Mouse (Mus musculus) forebrain, embryonic 10.5 days (tissue): ENCODE measurements around the gene Zic5. TPM values are rescaled to one million over a fixed set of nuclear protein-coding genes. Genes with fewer than 3 reads are reported as not detected.
A peak's percentile ranks its signal among the peaks of the same experiment; 100 is the strongest.
"Not testable (repeated sequence)": the region's sequence is repeated elsewhere in the genome, so short reads cannot be mapped to it uniquely, and the experiment has no call there.

Experiments used
- DNase-seq: peaks from one replicate; pipeline ENCODE4 v3.0.0-alpha.2; 2017; ENCODE audit warnings: low spot score; ENCODE audit errors: extremely low spot score
- H3K27ac ChIP-seq: fragments of 300-500 bp; sonication (generic); 2 replicates; pipeline ENCODE4 v1.5.1; 2016; ENCODE audit warnings: mild to moderate bottlenecking
- H3K27me3 ChIP-seq: fragments of 300-500 bp; sonication (generic); 2 replicates; pipeline ENCODE4 v1.6.1; 2016; ENCODE audit warnings: mild to moderate bottlenecking; ENCODE audit not compliant: poor library complexity, severe bottlenecking
- H3K36me3 ChIP-seq: fragments of 300-500 bp; sonication (generic); replicated peaks from 2 replicates; pipeline ENCODE4 v1.6.1; 2016; ENCODE audit warnings: mild to moderate bottlenecking, moderate library complexity
- H3K4me1 ChIP-seq: fragments of 300-500 bp; sonication (generic); 2 replicates; pipeline ENCODE4 v1.6.1; 2016
- H3K4me3 ChIP-seq: fragments of 300-500 bp; sonication (generic); 2 replicates; pipeline ENCODE4 v1.5.1; 2016; ENCODE audit warnings: mild to moderate bottlenecking, moderate library complexity
- H3K9me3 ChIP-seq: fragments of 300-500 bp; sonication (generic); 2 replicates; pipeline ENCODE4 v1.6.1; 2016; ENCODE audit warnings: mild to moderate bottlenecking, moderate library complexity
- WGBS: fragments of 180-500 bp; shearing (Covaris S2); methylation state at CpG from one replicate; pipeline ENCODE4 v1.1.7; 2016; 5-methylcytosine and 5-hydroxymethylcytosine counted together
- polyA plus RNA-seq: library from polyadenylated mRNA; unstranded; fragments of >200 nt; fragmentation: Nextera tagmentation; extraction: Ambion mirVana; gene quantifications from 2 replicates; pipeline ENCODE4 v1.2.1, GENCODE M21; 2016

Zic5 gene
- polyA plus RNA-seq, 1 experiment from 2014 or later, result 21.5 TPM

DNA sequence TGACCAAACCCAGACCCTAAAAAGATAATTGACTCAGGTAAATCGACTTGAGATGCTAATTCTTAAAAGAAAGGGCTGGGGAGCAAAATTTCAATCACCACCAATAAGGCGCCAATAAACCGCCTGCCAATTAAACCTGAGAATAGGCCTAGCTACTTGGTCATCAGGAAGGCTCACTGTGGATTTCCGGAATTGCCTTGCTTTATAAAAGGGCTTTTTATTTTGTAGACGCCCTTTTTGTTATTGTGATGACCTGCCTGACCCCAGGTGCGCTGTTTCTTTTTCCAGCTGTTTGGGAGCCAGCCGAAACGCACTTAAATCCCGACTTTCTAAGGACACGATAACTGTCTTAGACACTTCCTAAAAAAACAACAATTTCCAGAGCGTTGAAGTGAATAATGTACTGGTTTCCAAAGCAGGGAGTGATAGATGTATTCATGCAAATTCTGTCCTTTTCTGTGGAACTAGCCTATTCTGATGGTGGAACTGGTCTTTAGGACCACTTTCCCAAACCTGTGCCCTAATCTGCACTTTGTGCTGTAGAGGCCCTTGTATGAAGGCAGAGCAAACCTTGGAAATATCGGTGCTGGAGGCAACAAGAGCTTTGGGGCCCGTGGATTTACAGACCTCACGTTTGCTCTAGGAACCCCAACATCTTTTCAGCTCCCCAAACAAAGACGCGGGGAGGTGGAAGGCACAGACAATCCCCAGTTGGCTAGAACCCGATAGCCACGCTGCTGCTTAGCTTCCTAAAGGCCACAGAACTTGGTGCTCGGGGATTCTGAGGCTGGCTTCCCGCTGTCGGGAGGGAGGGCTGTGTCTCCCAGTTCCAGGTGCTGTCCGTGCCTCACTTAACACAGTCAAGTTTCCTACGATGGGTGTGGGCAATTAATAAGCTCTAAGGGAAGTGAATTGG lies 2.7 kb upstream of the Zic5 start:
- Histone ChIP-seq H3K36me3 (no peaks in the 10 kb centered on the region; the same call in 1 of the 2 replicates), H3K27me3 (peaks cover 99% of the 10 kb centered on the region), H3K9me3 (no peaks in the 10 kb centered on the region), H3K4me1 (peaks cover 94% of the 10 kb centered on the region), H3K4me3 (peak overlapping the region; percentile 46), H3K27ac (peak overlapping the region; percentile 88)
- WGBS, result 2% methylated on average over 23 of the region's 23 CpGs
- DNase-seq, result peak; percentile 60

DNA sequence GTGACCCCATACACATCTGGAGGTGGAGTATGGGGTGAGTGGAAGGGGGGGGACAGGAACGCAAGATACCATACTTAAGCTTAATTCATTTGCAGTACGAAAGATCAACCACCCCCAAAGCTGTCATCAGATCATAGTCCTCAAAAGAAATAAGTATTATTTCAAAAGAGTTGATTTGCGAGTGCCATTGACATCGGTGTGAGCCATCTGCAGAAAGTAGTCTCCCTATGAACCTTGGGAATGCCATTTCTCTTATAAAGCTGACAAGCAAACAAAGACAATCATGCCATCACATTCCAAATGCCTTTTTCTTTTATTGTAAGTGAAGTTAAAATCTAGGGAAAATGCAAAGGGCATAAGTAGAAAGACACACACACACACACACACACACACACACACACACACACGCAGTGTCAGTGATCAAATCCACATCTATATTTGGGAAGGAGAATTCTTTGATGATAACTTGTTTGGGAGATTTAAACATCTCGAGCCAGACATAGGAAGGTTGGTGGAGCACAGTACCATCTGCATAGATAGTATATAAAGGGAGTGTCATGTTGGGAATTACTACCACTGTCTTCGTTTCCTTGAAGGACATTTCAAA lies 1.4 kb upstream of the Zic5 start:
- H3K27ac ChIP-seq, result peak overlapping the region; percentile 88; the same call in 1 of the 2 replicates
- no peaks in the 10 kb centered on the region for H3K9me3 ChIP-seq
- H3K36me3 ChIP-seq, result peaks cover 8% of the 10 kb centered on the region
- H3K4me3 ChIP-seq, result peak overlapping the region; percentile 89
- H3K4me1 ChIP-seq, result peaks cover 94% of the 10 kb centered on the region
- WGBS, result 56% methylated on average over 7 of the region's 7 CpGs
- H3K27me3 ChIP-seq, result peaks cover 99% of the 10 kb centered on the region
- DNase-seq, result peak; percentile 14

DNA sequence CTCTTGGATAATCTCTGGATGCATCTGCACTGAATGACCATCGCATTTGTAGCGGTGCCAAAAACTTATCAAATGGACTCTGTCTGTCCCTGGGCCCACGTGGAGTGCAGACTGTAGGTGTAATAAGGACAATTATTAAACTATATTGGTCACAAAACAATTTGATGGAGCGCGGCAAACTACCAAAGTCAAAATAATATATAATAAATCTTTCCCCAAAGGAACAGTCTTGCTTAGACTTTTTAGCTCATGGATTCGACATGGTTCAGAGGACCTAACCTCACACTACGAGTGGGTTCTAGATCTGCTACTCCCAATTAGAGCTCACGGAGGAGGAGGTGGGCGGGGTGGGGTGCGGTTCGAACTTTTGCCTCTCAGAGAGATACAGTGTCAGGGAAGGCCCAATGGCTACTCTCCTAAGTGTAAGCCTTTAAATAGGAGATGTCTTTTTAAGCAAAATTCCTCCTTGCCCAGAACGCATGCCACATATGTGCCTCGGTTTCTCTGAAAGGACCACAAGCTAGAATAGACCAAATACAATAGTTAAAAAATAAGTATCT lies 534 bp upstream of the Zic5 start:
- peak; percentile 25 for DNase-seq
- WGBS, result 24% methylated on average over 13 of the region's 13 CpGs
- peak overlapping the region; percentile 89 for H3K4me3 ChIP-seq
- peaks cover 12% of the 10 kb centered on the region for H3K36me3 ChIP-seq
- no peaks in the 10 kb centered on the region for H3K9me3 ChIP-seq
- peaks cover 98% of the 10 kb centered on the region for H3K27me3 ChIP-seq
- peaks cover 93% of the 10 kb centered on the region for H3K4me1 ChIP-seq
- H3K27ac ChIP-seq, result peak overlapping the region; percentile 99

DNA sequence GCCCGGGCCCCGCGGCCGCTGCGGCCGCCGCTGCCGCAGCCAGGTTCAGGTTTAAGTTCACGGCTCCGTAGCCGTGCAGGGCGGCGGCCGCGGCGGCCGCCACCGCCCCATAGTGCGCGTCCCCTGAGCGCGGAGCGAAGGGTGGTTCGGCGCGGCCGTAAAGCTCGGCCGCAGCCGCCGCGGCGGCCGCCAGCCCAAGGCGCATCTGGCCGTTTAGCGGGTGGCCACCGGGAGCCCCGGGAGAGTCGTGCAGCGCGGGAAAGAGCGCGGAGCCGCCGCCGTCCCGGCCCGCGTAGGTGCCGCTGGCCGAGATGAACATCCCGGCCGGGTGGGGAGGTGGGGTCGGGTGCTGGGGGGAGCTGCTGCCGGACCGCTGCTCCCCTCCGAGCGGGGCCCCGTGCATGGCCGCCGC lies 1.1 kb downstream of the Zic5 start:
- Histone ChIP-seq H3K36me3 (peaks cover 19% of the 10 kb centered on the region), H3K27me3 (peaks cover 93% of the 10 kb centered on the region), H3K27ac (peak overlapping the region; percentile 99), H3K9me3 (no peaks in the 10 kb centered on the region), H3K4me3 (peak overlapping the region; percentile 89), H3K4me1 (peaks cover 96% of the 10 kb centered on the region)
- DNase-seq, result no peak
- under 1% methylated on average over 58 of the region's 62 CpGs for WGBS

DNA sequence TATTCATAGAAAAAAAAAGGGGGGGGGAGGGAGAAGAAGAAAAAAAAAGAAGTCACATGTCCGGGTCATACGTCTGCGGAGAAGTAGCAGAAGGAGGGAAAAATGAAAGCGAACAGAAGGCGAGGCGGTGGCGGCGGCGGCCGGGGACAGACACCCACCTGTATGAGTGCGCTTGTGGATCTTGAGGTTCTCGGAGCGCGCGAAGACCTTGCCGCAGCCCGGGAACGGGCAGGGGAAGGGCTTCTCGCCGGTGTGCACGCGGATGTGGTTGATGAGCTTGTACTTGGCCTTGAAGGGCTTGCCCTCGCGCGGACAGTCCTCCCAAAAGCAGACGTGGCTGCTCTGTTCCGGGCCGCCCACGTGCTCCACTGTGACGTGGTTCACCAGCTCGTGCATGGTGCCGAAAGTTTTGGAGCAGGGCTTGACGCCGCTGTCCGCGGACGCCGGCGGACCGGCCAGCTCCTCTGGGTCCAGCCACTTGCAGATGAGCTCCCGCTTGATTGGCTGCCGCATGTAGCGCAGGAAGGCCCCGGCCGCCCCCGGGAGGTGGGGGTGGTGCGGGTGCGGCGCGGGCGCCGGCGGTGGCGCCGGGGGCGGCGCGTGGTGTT lies 1.6 kb downstream of the Zic5 start:
- not testable (repeated sequence) for H3K9me3 ChIP-seq
- peaks cover 24% of the 10 kb centered on the region for H3K36me3 ChIP-seq
- peak overlapping the region; percentile 99 for H3K27ac ChIP-seq
- peaks cover 88% of the 10 kb centered on the region for H3K27me3 ChIP-seq
- H3K4me1 ChIP-seq, result peaks cover 96% of the 10 kb centered on the region
- peak; percentile 79 for DNase-seq
- peak overlapping the region; percentile 89 for H3K4me3 ChIP-seq
- under 1% methylated on average over 58 of the region's 58 CpGs for whole genome bisulfite sequencing

DNA sequence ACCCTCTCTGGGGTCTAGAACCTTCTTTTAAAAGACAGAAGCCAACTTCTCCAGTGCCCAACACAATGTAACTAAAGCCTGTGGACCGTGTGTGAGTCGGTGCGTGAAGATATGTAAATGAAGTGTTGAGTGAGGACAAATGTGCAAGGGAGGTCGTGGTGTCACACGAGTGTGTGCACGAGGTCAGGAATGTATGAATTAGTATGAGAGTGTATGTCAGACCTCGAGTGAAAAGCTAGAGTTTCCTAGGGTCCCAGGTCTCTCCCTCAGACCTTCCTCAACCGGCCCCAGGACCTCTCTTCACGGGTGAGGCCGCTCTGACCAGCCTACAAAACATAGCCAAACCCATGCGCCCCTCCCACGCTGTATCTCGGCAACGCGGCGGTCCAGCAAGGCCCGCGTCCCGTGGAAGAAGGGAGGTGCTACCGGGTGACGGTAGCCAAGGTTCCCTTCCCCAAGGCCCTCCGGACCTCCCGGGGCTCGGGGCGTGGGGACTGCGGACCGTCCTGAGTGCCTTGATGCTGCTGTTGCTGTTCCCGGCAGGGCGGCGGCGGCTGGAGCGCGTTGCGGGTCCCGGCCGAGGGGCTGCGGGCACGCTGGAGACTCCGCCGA lies 2.3 kb downstream of the Zic5 start:
- WGBS, result under 1% methylated on average over 40 of the region's 40 CpGs
- H3K4me1 ChIP-seq, result peaks cover 94% of the 10 kb centered on the region
- peak; percentile 51 for DNase-seq

DNA sequence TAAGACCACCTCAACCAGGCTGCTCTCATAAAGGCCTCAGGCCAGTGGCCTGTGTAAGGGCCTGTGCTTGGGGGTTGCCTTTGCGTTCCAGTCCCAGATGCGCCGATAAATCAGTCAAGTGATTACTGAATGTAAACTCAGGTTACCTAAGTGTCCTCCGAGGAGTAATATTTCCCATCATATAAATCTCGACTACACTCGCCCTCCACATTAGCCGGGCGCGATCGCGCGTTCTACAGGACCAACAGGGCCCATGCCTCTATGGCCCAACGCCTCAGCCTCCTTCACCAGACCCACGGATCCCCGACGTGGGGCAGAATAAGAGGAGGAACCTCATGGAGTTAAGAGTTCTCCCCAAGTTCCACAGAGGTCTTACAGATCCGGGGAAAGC lies 2.8 kb downstream of the Zic5 start:
- H3K4me1 ChIP-seq, result peaks cover 92% of the 10 kb centered on the region
- peaks cover 76% of the 10 kb centered on the region for H3K27me3 ChIP-seq
- no peaks in the 10 kb centered on the region for H3K9me3 ChIP-seq
- H3K36me3 ChIP-seq, result peaks cover 29% of the 10 kb centered on the region
- peak overlapping the region; percentile 89 for H3K4me3 ChIP-seq
- peak overlapping the region; percentile 99 for H3K27ac ChIP-seq
- 2% methylated on average over 17 of the region's 17 CpGs for WGBS
- DNase-seq, result no peak

More for the DNA sequence above, 2.3 kb downstream of the Zic5 start:
- Histone ChIP-seq H3K27ac (peak overlapping the region; percentile 99), H3K4me3 (peak overlapping the region; percentile 89), H3K9me3 (no peaks in the 10 kb centered on the region), H3K36me3 (peaks cover 29% of the 10 kb centered on the region), H3K27me3 (peaks cover 81% of the 10 kb centered on the region)

DNA sequence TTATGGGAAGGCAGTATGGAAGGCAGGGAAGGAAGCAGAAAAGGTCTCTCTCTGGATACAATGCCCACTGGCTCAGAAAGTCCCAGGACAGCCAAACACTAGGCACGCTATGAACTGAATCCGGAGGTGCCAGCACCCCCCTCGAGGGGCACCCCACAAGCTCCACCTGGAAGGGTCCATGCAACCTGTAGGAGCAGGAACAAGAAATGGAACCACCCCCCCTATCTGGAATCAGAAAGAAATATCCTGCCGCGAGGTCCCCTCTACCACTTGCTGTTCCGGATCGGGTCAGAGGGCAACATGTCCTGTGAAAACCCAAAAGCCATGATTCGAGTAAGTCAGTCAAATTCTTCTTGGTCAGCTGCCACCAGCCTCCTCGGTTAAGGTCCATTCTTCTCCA lies 3.5 kb downstream of the Zic5 start:
- WGBS, result 4% methylated on average over 9 of the region's 9 CpGs
- Histone ChIP-seq H3K36me3 (peaks cover 29% of the 10 kb centered on the region), H3K27ac (peak overlapping the region; percentile 99), H3K27me3 (peaks cover 69% of the 10 kb centered on the region), H3K4me3 (peak overlapping the region; percentile 89), H3K4me1 (peaks cover 85% of the 10 kb centered on the region), H3K9me3 (no peaks in the 10 kb centered on the region)
- DNase-seq, result no peak

DNA sequence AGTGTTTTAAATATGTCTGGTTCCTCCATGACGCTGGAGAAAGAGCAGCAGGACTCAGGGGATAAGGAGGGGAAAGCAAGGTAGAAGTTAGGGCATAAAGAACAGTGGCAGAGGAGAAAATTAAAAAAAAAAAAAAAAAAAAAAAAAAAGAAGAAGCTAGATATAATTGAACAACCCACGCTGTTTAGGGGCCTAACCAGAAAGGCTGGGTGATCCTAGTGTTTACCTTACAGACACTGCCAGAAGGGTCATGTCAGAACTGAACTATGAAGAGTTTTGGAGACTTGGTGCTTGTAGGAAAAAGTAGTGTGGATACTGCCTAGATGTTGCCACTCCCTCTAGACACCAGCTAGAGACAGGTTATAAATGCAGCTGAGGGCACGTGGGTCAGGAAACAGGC lies 4.0 kb downstream of the Zic5 start:
- peak overlapping the region; percentile 89 for H3K4me3 ChIP-seq
- H3K27me3 ChIP-seq, result peaks cover 64% of the 10 kb centered on the region
- H3K27ac ChIP-seq, result peak overlapping the region; percentile 99
- 16% methylated on average over 3 of the region's 3 CpGs for WGBS
- DNase-seq, result no peak
- peaks cover 82% of the 10 kb centered on the region for H3K4me1 ChIP-seq
- H3K36me3 ChIP-seq, result peaks cover 29% of the 10 kb centered on the region
- H3K9me3 ChIP-seq, result no peaks in the 10 kb centered on the region

DNA sequence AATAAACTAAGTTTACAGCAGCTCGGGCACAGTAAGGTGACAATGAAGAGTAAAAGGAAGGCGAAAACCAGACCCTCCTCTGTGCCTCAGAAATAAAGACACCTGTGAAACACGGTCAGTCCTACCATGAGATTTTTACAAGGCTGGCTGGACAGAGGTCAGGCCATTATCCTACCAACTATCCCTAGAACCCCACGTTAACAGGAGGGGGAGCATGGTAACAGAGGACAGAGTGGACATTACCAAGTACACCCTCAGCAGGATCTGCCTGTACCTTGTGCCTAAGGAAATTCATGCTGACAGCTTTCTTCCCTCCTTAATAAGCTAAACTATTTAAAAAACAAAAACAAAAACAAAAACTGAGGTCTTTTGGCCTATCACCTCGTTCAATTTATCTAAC lies 5.3 kb downstream of the Zic5 start:
- peaks cover 51% of the 10 kb centered on the region for H3K27me3 ChIP-seq
- DNase-seq, result no peak
- H3K27ac ChIP-seq, result peak overlapping the region; percentile 99
- H3K36me3 ChIP-seq, result peaks cover 32% of the 10 kb centered on the region
- 51% methylated on average over 5 of the region's 5 CpGs for WGBS
- H3K4me1 ChIP-seq, result peaks cover 83% of the 10 kb centered on the region
- no peaks in the 10 kb centered on the region for H3K9me3 ChIP-seq
- peak overlapping the region; percentile 89 for H3K4me3 ChIP-seq

DNA sequence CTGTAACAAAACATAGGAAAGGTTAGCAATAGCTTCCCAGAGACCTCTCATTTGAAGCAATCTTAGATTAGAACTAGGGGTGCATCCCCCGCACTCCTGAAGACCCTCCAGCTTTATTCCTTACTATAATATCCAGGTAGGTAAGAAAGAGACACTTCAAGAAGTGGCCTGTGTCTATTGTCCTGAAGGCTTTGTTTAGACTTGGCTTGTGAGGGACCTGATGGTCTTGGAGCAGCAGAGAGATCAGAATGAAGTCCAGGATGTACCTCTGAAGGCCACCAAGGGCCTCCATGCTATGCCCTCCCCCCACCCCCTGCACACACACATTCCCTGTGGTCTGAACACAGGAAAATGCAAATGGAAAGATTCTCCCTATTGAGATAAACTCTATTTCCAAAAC lies 5.7 kb downstream of the Zic5 start:
- Histone ChIP-seq H3K9me3 (no peaks in the 10 kb centered on the region), H3K4me3 (peak overlapping the region; percentile 89), H3K4me1 (peaks cover 83% of the 10 kb centered on the region), H3K27ac (peak overlapping the region; percentile 99), H3K36me3 (peaks cover 32% of the 10 kb centered on the region), H3K27me3 (peaks cover 47% of the 10 kb centered on the region)
- 88% methylated on average over 1 of the region's 1 CpGs for WGBS
- DNase-seq, result no peak

DNA sequence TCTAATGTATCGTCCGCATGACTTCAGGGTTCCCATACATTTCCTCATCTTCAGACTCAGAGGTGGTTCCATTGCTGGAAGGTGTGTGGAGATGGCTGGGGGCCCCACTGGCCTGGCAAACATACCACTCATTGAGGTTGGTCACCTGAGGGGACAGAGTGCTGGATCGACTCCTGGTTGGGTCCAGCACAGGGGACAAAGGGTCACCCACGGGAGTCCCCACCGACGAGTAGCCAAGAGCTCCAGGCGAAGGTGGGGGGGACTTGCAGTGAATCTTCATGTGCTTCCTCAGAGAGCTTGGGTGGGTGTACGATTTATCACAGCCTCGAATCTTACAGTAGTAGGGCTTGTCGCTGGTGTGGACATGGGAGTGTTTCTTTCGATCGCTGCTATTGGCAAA lies 6.1 kb downstream of the Zic5 start:
- Histone ChIP-seq H3K27me3 (peaks cover 43% of the 10 kb centered on the region), H3K4me3 (peak overlapping the region; percentile 89), H3K4me1 (peaks cover 83% of the 10 kb centered on the region), H3K36me3 (peaks cover 32% of the 10 kb centered on the region), H3K27ac (peak overlapping the region; percentile 99)
- WGBS, result 89% methylated on average over 12 of the region's 12 CpGs
- not testable (repeated sequence) for H3K9me3 ChIP-seq, DNase-seq
